Comparison of ENCODE assay signal across 10 mouse cellular contexts in genomic region chr1:175118904-175119555, GRCm38 (mm10).
A peak's percentile ranks its signal among the peaks of the same experiment; 100 is the strongest.
DNase-seq lines count a peak whose midpoint lies in the region; ATAC-seq and TF ChIP-seq lines count a peak whose summit lies in the region.
"Had no signal": no experiment of that assay in that cellular context is flagged by ENCODE, and none has a peak within 500 bp of the region (broad histone marks: within the 10 kb centered on the region; RNA-seq: fewer than 3 reads in every experiment).

No protein-coding gene starts in this region.

- 63% methylated on average over 4 of the region's 4 CpGs for WGBS in kidney, adult 2 months
- WGBS in neural tube, embryonic 15.5 days: 66% methylated on average over 4 of the region's 4 CpGs

- DNase-seq in heart, adult 18-20 months: peak; percentile 2 to 34
- no peak for DNase-seq in heart, adult 11 months
- DNase-seq in 416B (ENCODE audit: low read depth): peak; percentile 15
- DNase-seq in cerebellum, adult 9-10 months: peak; percentile 35
- peak; percentile 2 for DNase-seq in kidney, adult 2 months
- DNase-seq in gastrocnemius, adult 18-20 months (ENCODE audit: low spot score): no peak

- H3K9me3 ChIP-seq in neural tube, embryonic 15.5 days (replicated peaks): no peaks in the 10 kb centered on the region
- H3K9me3 ChIP-seq: neural tube, embryonic 13.5 days had no signal

- H3K4me3 ChIP-seq in kidney, adult 2 months (ENCODE audit: insufficient read depth, low read depth, low read length): no peak overlapping the region
- no peak overlapping the region for H3K4me3 ChIP-seq in neural tube, embryonic 15.5 days (replicated peaks)
- H3K4me3 ChIP-seq: neural tube, embryonic 13.5 days had no signal

- no peak overlapping the region for H3K9ac ChIP-seq in neural tube, embryonic 15.5 days (replicated peaks)
- H3K9ac ChIP-seq: neural tube, embryonic 13.5 days had no signal

- TF ChIP-seq CTCF in kidney, adult 2 months (conservative IDR thresholded peaks at IDR 0.05; ENCODE audit: insufficient read depth, insufficient read length, low read depth, low read length): peak; percentile 24; the same call in 1 of the 2 replicates

- ATAC-seq in neural tube, embryonic 15.5 days (ENCODE audit: low FRiP score): 0 out of 2 replicates have a peak, but pooled peaks have one; percentile 11
- no peak for ATAC-seq in inflammation-experienced regulatory T-cells, adult 6 months
- ATAC-seq: Patski had no signal

- no peaks in the 10 kb centered on the region for H3K27me3 ChIP-seq in kidney, adult 2 months (replicated peaks; ENCODE audit: control insufficient read depth, insufficient read depth, low read length)
- H3K27me3 ChIP-seq in neural tube, embryonic 15.5 days (replicated peaks): no peaks in the 10 kb centered on the region
- H3K27me3 ChIP-seq: neural tube, embryonic 13.5 days; Patski had no signal

- no peaks in the 10 kb centered on the region for H3K36me3 ChIP-seq in kidney, adult 2 months (ENCODE audit: control insufficient read depth, insufficient read depth, low read length)
- H3K36me3 ChIP-seq in neural tube, embryonic 15.5 days: no peaks in the 10 kb centered on the region
- H3K36me3 ChIP-seq: neural tube, embryonic 13.5 days had no signal

- H3K4me2 ChIP-seq in neural tube, embryonic 15.5 days: no peak overlapping the region
- H3K4me2 ChIP-seq: neural tube, embryonic 13.5 days had no signal

- no peak for TF ChIP-seq POLR2A in kidney, adult 2 months (IDR thresholded peaks at IDR 0.05; ENCODE audit: low read depth, low read length)

- no peaks in the 10 kb centered on the region for H3K4me1 ChIP-seq in kidney, adult 2 months (ENCODE audit: control insufficient read depth, insufficient read depth, low read length)
- no peaks in the 10 kb centered on the region for H3K4me1 ChIP-seq in neural tube, embryonic 15.5 days
- H3K4me1 ChIP-seq: neural tube, embryonic 13.5 days had no signal

- no peak overlapping the region for H3K27ac ChIP-seq in kidney, adult 2 months (ENCODE audit: insufficient read depth, low read depth, low read length)
- no peak overlapping the region for H3K27ac ChIP-seq in neural tube, embryonic 15.5 days (replicated peaks)
- H3K27ac ChIP-seq: neural tube, embryonic 13.5 days had no signal

Comparison
In these comparisons a context has a peak if more than half of its experiments do, and no peak if none do; other contexts are left out.
1. DNase-seq: peak in heart, adult 18-20 months (2 of 2), 416B (single experiment), cerebellum, adult 9-10 months (single experiment) and kidney, adult 2 months (single experiment); none in heart, adult 11 months (single experiment) and gastrocnemius, adult 18-20 months (single experiment).